Mouse (Mus musculus) layer of hippocampus, adult 9-10 months (tissue): Measurements from ENCODE around the gene Ssbp2.
A peak's percentile ranks its signal among the peaks of the same experiment; 100 is the strongest.

ENCODE experiments used
- DNase-seq: peaks from one replicate; pipeline ENCODE4 v3.0.0; 2022; ENCODE audit warnings: low spot score

Ssbp2 gene

DNA sequence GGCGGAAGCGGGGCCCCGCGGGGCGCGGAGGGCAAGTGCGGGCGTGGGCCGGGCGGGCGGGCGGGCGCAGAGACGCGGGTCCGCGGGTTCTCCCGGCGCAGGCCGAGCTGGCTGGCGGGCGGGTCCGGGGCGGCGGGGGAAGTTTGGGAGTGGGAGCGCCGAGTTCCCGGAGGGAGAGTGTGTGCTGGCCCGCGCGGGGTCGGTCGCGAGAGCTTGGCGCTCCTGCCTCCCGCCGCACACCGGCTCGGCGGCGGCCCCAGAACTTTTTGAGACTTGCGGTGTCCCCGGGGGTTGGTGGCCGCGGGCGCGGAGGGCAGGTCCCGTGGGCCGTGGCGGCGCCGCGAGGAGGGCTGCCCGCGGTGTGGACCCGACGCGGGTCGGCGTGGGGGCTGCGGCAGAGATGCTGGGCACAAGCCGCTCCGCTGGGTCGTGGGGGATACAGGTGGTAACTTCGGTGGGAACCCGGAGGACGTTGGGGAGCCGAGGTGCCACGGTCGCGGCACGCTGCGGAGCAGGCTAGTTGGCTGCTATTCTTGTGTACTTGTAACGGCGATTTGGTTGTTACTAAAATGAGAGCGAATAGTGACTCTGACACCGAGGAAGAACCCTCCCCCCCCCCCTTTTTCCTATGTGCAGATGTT, 1.7 kb downstream of the Ssbp2 start:
- DNase-seq = no peak

DNA sequence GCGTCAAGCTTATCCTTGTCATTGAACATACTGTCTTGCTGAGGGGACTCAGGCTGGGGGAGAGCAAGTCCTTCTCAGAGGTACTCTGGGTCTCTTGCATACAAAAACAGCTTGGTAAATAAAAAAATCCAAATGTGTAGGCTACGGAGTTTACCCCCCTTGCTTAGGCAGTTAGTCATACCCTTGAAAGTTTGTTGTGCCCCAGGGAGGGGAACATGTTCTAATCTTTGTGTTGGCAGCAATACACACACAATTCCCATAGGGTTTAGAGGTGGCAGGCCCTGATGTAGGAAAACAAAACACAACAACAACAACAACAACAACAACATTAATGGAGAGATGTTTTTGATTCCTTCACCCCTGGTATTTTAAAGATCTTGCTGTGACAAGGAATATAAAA, 2.3 kb downstream of the Ssbp2 start:
- DNase-seq = no peak

- DNase-seq = peak; percentile 50
Observed at GRCm38 (mm10) chr13:91462893-91463481, 2.9 kb downstream of the Ssbp2 start.

DNA sequence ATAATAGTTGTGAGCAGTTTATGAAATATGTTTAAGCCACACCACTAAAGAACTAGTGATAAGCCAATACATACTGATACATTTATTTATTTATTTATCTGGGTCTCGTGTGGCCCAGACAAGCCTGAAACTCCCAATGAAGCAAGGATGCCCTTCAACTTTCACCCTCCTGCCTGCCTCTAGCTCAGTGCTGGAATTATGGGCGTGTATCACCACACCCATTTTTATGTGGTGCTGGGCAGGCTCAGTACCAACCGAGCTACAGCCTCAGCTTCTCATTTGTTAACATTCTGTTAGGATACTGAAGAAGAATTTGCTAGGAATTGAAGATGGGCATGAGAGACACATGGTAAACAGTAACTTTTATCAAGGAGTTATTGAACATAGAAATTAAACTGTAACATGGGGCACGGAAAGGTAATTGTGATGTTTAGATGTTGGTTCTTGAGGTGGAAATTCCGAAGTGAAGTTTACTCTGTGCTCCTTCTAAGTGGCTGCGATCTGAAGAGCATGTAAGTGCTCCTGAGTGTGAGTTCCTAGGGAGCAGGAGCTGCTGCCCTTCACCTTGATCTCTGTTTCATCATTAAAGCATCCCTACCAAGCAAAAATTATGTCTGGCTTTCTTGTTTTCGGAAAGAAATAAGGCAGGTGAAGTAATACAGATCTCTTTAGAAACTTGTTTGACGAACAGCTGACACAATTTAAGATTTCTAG, 5.1 kb downstream of the Ssbp2 start:
- DNase-seq = no peak

DNA sequence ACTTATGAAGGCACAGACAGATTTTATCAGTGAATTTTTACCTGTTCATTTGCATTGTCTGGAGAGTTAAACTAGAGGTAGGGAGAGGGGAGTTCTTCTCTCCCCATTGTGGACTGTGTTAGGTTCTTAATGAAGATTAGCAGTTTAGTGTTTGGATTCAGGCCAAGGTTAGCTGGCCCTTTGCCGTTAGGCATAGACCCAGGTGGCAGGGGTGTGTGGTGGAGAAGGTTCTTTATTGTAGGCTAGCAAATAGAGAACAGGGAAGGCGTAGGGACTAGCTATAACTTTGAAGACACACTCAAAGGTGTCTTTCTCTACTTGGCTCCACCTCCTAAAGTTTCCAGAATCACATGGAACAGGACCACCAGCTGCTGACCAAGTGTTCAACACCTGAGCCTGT, 11.5 kb downstream of the Ssbp2 start:
- no peak for DNase-seq

DNA sequence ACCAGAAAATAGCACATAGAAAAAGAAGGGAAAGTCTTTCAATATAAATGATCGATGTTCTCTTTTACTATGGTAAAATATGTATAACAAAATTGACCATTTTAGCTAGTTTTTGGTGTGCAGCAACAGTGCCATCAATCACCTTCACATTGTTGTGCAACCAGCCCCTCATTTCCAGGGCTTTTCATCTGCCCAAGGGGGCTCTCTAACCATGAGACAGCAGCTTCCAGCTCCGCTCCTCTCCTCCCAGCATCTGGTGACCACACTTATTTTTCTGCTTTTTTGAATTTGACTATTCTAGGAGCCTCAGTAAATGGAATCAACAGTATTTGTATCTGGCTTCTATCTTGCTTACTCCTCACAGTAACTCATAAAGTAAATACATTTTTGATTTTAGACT, 11.9 kb downstream of the Ssbp2 start:
- no peak for DNase-seq

DNA sequence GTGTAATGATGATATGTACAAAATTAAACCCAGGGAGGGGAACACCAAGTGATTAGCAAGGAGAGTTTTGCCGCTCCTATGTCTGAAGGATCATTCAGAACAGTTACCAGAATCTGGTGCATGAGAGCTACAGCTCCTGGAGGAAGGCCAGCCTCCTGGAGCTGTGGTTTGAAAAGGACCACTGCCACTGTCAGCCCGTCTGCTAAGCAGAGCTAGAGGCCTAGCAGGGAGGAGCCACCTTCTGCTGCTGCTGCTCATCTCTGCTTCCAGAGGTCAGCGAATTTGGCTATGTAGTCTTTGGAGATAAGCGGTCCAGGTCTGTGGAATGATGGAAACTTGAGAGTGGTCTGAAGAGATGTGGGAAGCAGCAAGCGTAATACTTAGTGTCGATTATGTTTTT, 13.4 kb downstream of the Ssbp2 start:
- no peak for DNase-seq

DNA sequence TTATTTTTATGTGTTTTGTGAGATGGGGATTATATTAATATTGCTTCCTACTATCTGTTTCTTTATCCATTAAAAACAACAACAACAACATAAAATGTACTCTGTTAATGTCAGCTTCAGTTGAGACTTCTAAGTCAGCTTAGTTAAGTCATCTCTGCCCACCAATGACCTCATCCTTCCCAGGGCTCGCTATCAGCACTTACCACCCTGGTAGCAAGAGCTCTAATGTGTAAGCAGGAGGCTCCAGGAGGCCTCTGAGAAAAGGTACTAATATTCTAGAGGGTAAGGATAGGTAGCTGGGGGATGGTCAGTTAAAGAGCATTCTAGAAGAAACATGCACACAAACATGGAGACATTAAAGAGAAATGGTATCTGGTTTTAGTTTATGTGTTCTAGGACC, 13.9 kb downstream of the Ssbp2 start:
- DNase-seq = no peak

DNA sequence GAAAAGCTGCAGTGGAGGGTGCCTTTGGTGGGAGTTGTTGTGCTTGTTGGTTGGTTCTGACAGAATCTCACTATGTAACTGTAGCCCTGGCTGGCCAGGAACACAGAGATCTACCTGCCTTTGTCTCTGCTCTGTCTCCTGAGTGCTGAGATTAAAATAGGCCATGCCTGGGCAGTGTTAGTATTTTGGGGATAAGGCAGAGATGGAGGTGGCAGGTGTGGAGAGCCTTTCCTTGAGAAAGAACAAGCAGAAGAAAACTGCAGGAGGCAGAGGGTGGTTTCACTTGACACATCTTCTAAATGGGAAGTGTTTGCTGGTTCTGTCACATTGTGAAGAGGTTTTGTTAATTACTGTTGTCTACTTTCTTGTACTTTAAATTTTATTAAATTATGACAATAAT, 15.8 kb downstream of the Ssbp2 start:
- no peak for DNase-seq

- DNase-seq = no peak
Observed at GRCm38 (mm10) chr13:91476596-91477100, 16.6 kb downstream of the Ssbp2 start.

DNA sequence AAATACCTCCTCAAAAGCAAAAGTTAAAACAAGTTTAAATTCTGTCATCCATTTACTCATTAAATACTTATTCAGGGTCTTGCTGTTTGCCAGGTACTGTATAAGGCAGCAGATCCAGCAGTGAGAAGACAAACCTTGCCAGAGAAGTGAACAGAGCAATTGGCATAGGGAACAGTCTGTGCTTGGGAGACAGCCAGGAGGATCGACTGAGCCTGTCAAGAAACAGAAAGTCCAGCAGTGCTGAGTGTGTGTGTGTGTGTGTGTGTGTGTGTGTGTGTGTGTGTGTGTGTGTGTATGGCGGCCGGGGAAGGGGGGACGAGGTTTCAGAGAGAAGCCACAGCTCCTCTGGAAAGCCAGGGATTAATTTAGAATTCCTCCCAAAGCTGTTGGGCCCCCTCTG, 17.9 kb downstream of the Ssbp2 start:
- DNase-seq = no peak

DNA sequence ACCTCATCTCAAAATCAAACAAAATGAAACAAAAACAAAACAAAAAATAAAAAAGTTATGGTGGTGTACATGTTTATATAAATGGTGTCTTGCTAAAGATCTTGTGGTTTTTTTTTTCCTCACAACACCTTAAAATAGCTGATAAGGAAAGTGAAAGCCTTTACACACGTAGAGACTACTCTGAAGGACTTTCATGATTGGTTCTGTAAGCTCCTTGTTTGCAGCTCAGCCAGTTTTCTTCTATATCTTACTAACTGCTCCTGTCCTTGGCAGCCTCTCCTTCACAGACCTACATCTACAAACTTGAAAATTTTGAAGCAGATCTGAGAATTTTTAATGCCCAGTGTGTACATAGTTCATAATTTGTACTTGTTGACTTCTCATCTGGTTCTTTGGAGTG, 24.2 kb downstream of the Ssbp2 start:
- DNase-seq = no peak

GRCm38 (mm10) chr13:91492133-91492532, 32.0 kb downstream of the Ssbp2 start:
- DNase-seq = no peak

GRCm38 (mm10) chr13:91497055-91497454, 37.0 kb downstream of the Ssbp2 start:
- DNase-seq = no peak

- no peak for DNase-seq
Observed at GRCm38 (mm10) chr13:91501735-91502134, 41.7 kb downstream of the Ssbp2 start.

DNA sequence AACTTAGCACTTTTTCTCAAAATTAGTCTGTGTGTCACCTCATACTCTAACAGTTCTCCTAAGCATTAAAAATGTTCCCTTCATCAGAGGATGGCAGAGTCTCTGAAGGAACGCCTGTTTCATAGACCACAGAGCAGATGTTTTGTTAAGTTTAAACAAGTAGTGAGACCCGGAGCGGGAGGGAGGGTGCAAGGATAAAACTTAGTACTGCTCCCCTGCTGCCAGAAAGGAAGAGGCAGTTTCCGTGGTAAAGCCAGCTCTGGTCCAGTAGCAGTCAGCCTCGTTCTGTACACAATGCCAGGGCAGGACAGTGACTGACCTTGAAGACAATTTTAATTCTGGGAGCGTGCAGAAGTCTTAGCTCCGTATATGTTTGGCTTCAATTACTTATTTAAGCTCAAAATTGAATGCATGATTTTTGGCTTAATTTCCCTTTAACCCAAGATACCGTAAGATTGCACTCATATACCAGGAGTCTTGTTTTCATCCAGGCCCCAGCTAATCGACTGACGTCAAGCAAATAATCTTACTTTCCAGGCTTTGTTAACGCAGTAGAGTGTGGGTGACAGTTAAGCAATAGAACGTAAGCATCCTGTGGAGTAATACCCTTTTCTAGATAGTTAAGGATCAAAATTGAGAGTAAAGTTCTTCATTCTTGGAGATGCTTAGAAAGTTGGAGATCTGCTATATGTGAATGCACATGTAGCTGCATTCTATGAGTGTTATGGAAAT, 42.7 kb downstream of the Ssbp2 start:
- DNase-seq = no peak

DNA sequence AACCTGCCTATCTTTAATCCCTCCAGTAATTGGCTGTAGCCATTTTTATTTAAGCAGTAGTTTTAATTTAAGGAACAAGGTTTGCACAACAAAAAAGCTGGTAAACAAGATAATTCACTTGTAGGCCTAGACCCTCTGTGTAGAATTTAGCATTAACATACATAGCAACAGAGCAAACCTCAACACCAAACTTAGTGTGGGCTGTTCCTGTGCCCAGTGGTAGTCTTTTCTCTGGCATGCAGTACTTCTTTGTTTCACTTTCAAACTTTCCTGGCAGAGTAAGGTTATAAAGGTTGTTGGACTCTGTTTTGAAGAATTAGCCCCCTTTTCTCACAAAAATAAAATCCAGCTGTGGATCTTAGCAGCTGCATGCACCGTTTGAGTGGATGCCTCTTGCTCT, 48.9 kb downstream of the Ssbp2 start:
- DNase-seq = no peak

DNA sequence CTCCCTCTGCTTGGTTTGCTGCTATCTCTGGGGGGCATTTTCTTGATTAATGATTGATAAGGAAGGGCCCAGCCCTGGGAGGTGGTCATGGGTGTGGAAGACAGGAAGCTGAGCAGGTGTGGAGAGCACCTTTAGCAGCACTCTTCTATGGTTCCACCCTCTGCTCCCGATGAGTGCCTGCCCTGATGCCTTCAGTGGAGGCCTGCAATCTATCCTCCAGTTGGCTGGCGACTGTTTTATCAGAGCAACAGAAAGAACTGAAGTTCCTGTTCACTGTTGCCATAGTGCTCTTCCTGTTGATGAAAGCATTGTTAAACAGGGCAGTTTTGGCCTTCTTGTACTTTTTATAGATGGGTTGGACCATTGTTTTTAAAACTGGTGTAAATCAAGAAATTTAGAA, 49.4 kb downstream of the Ssbp2 start:
- DNase-seq = no peak

- DNase-seq = no peak
Observed at GRCm38 (mm10) chr13:91514979-91515378, 54.9 kb downstream of the Ssbp2 start.

DNA sequence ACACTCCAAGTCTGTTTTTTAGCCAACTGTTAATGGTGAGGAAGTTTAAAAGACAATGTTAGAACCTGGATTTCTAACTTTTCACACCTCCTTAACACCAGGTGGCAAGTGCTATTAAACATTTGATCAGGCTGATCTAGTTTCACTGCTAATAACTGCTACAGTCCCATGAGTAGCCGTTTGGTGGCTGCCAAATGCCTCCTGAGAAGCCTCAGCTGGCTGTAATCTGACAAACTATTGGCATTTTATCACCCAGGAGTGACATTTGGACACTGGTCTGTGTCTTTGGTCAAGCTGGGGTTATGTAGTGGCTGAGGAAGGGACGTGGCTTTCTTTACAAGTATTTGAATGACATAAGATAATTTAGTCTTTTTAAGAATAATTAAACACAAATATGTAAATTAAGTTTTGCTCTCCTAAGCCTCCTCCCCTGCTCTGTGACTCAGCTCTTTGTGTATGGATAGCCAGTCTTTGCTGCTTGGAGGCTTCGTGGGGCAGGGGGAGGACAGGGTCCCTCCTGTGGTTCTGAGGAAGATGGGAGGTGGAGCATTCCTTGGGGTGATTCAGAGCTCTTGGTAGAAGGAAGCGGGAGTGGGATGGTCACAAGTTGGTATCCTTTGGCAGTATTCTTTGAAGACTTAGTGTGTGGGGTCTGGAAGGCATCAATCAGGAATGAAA, 60.1 kb downstream of the Ssbp2 start:
- DNase-seq = no peak

- no peak for DNase-seq
Observed at GRCm38 (mm10) chr13:91520968-91521367, 60.9 kb downstream of the Ssbp2 start.

GRCm38 (mm10) chr13:91526058-91526457, 66.0 kb downstream of the Ssbp2 start:
- DNase-seq = no peak
